Mouse (Mus musculus) MEL (cell line): ENCODE data around the gene 4933407L21Rik. TPM values are rescaled to one million over a fixed set of nuclear protein-coding genes. Genes with fewer than 3 reads are reported as not detected.

ENCODE experiments used
- DNase-seq: peaks from one replicate; pipeline ENCODE4 v3.0.0; 2011; ENCODE audit warnings: low read depth, low spot score
- H3K27ac ChIP-seq: 2 replicates; pipeline ENCODE4 v1.5.1; 2012; ENCODE audit warnings: low read depth, mild to moderate bottlenecking, control low read depth, low read length, moderate library complexity; ENCODE audit not compliant: control insufficient read depth
- H3K27me3 ChIP-seq, 2 experiments: fragments of 150-350 bp in 1 of 2; sonication (generic) in 1 of 2; 2 replicates each; pipeline ENCODE4 v1.6.1; 2012; ENCODE audit warnings: low read length in 2 of 2, mild to moderate bottlenecking in 2 of 2, improper control_type of control experiment in 1 of 2, moderate library complexity in 1 of 2; ENCODE audit not compliant: insufficient read depth in 2 of 2, control insufficient read depth in 1 of 2
- H3K36me3 ChIP-seq, 2 experiments: 2 replicates each; pipeline ENCODE4 v1.6.1; 2012 to 2014; ENCODE audit warnings: low read length in 2 of 2, improper control_type of control experiment in 1 of 2, inconsistent platforms in 1 of 2, mild to moderate bottlenecking in 1 of 2; ENCODE audit not compliant: insufficient read depth in 2 of 2, control insufficient read depth in 1 of 2
- H3K4me1 ChIP-seq, 2 experiments: fragments of 150-350 bp in 1 of 2; sonication (generic) in 1 of 2; 2 replicates each; pipeline ENCODE4 v1.6.1; 2012; ENCODE audit warnings: low read length in 2 of 2, improper control_type of control experiment in 1 of 2, mild to moderate bottlenecking in 1 of 2; ENCODE audit not compliant: insufficient read depth in 2 of 2, control insufficient read depth in 1 of 2
- H3K4me3 ChIP-seq, 2 experiments: fragments of 150-350 bp in 1 of 2; sonication (generic) in 1 of 2; 2 replicates each; pipeline ENCODE4 v1.5.1; 2012; ENCODE audit warnings: low read depth in 2 of 2, low read length in 2 of 2, mild to moderate bottlenecking in 2 of 2, moderate library complexity in 2 of 2, control low read depth in 1 of 2, improper control_type of control experiment in 1 of 2; ENCODE audit not compliant: control insufficient read depth in 1 of 2, insufficient read depth in 1 of 2
- H3K79me2 ChIP-seq: 2 replicates; pipeline ENCODE4 v1.6.1; 2012; ENCODE audit warnings: mild to moderate bottlenecking, low read length, moderate library complexity; ENCODE audit not compliant: control insufficient read depth, poor library complexity, insufficient read depth
- H3K9ac ChIP-seq: 2 replicates; pipeline ENCODE4 v1.6.1; 2012; ENCODE audit warnings: low read depth, mild to moderate bottlenecking, control low read depth, low read length, moderate library complexity; ENCODE audit not compliant: control insufficient read depth, poor library complexity, severe bottlenecking
- H3K9me3 ChIP-seq: fragments of 150-350 bp; sonication (generic); replicated peaks from 2 replicates; pipeline ENCODE4 v1.6.1; 2012; ENCODE audit warnings: mild to moderate bottlenecking, low read length, improper control_type of control experiment, moderate library complexity; ENCODE audit not compliant: insufficient read depth
- BHLHE40 ChIP-seq: IDR thresholded peaks from 2 replicates; pipeline ENCODE4 v1.6.1; 2012; ENCODE audit warnings: low read depth, mild to moderate bottlenecking, inconsistent platforms, low read length, improper control_type of control experiment, borderline replicate concordance
- CHD1 ChIP-seq: IDR thresholded peaks from 2 replicates; pipeline ENCODE4 v1.6.1; 2012; ENCODE audit warnings: low read depth, mild to moderate bottlenecking, inconsistent platforms, low read length, improper control_type of control experiment
- CHD2 ChIP-seq: IDR thresholded peaks from 2 replicates; pipeline ENCODE4 v1.6.1; 2011; ENCODE audit warnings: low read length, improper control_type of control experiment
- EP300 ChIP-seq, 2 experiments: IDR thresholded peaks; 2 replicates each; pipeline ENCODE4 v1.6.1; 2011; ENCODE audit warnings: improper control_type of control experiment in 2 of 2, low read length in 2 of 2, low read depth in 1 of 2, mild to moderate bottlenecking in 1 of 2
- HCFC1 ChIP-seq: IDR thresholded peaks from 2 replicates; pipeline ENCODE4 v1.6.1; 2012; ENCODE audit warnings: low read depth, mild to moderate bottlenecking, inconsistent platforms, low read length, improper control_type of control experiment, moderate library complexity
- KAT2A ChIP-seq: conservative IDR thresholded peaks from 2 replicates; pipeline ENCODE4 v1.6.1; 2012; ENCODE audit warnings: low read depth, low read length, improper control_type of control experiment, inconsistent platforms
- MAX ChIP-seq: IDR thresholded peaks from 2 replicates; pipeline ENCODE4 v1.6.1; 2011; ENCODE audit warnings: low read length, improper control_type of control experiment
- MEF2A ChIP-seq: IDR thresholded peaks from 2 replicates; pipeline ENCODE4 v1.6.1; 2014; ENCODE audit warnings: low read depth, mild to moderate bottlenecking, inconsistent platforms, low read length, improper control_type of control experiment; ENCODE audit not compliant: poor library complexity, insufficient replicate concordance, severe bottlenecking; ENCODE audit errors: extremely low read depth
- MXI1 ChIP-seq: IDR thresholded peaks from 2 replicates; pipeline ENCODE4 v1.6.1; 2011; ENCODE audit warnings: mild to moderate bottlenecking, low read depth, low read length, improper control_type of control experiment
- MYB ChIP-seq: IDR thresholded peaks from 2 replicates; pipeline ENCODE4 v1.6.1; 2011; ENCODE audit warnings: mild to moderate bottlenecking, low read depth, low read length, improper control_type of control experiment
- NELFE ChIP-seq: IDR thresholded peaks from 2 replicates; pipeline ENCODE4 v1.6.1; 2011; ENCODE audit warnings: low read depth, low read length, improper control_type of control experiment
- NRF1 ChIP-seq: IDR thresholded peaks from 2 replicates; pipeline ENCODE4 v1.6.1; 2014; ENCODE audit warnings: low read depth, mild to moderate bottlenecking, inconsistent platforms, low read length, improper control_type of control experiment, moderate library complexity; ENCODE audit not compliant: poor library complexity, insufficient read depth, severe bottlenecking
- POLR2A ChIP-seq, 2 experiments: IDR thresholded peaks; 2 replicates each; pipeline ENCODE4 v1.6.1; 2011 to 2012; ENCODE audit warnings: low read length in 2 of 2, mild to moderate bottlenecking in 2 of 2, control low read depth in 1 of 2, improper control_type of control experiment in 1 of 2, low read depth in 1 of 2, moderate library complexity in 1 of 2; ENCODE audit not compliant: control insufficient read depth in 1 of 2, insufficient read depth in 1 of 2, poor library complexity in 1 of 2
- RAD21 ChIP-seq: IDR thresholded peaks from 2 replicates; pipeline ENCODE4 v1.6.1; 2011; ENCODE audit warnings: mild to moderate bottlenecking, low read depth, low read length, improper control_type of control experiment
- SIN3A ChIP-seq: IDR thresholded peaks from 2 replicates; pipeline ENCODE4 v1.6.1; 2012; ENCODE audit warnings: low read length, improper control_type of control experiment, inconsistent platforms
- SMC3 ChIP-seq: IDR thresholded peaks from 2 replicates; pipeline ENCODE4 v1.6.1; 2011; ENCODE audit warnings: low read depth, low read length, improper control_type of control experiment
- TAL1 ChIP-seq: IDR thresholded peaks from 2 replicates; pipeline ENCODE4 v1.6.1; 2012; ENCODE audit warnings: mild to moderate bottlenecking, inconsistent platforms, low read length, moderate library complexity, mixed read lengths
- TCF12 ChIP-seq: IDR thresholded peaks from 2 replicates; pipeline ENCODE4 v1.6.1; 2014; ENCODE audit warnings: low read depth, mild to moderate bottlenecking, inconsistent platforms, low read length, improper control_type of control experiment, moderate library complexity
- USF1 ChIP-seq: IDR thresholded peaks from 2 replicates; pipeline ENCODE4 v1.6.1; 2014; ENCODE audit warnings: low read depth, mild to moderate bottlenecking, inconsistent platforms, low read length, improper control_type of control experiment, moderate library complexity
- ZC3H11A ChIP-seq: IDR thresholded peaks from 2 replicates; pipeline ENCODE4 v1.6.1; 2012; ENCODE audit warnings: low read depth, mild to moderate bottlenecking, inconsistent platforms, low read length, improper control_type of control experiment
- ZKSCAN1 ChIP-seq: IDR thresholded peaks from 2 replicates; pipeline ENCODE4 v1.6.1; 2012; ENCODE audit warnings: low read depth, mild to moderate bottlenecking, inconsistent platforms, low read length, improper control_type of control experiment, moderate library complexity
- ZMIZ1 ChIP-seq: IDR thresholded peaks from 2 replicates; pipeline ENCODE4 v1.6.1; 2012; ENCODE audit warnings: low read depth, mild to moderate bottlenecking, inconsistent platforms, low read length, improper control_type of control experiment, moderate library complexity
- polyA plus RNA-seq, 2 experiments: library from polyadenylated mRNA; stranded (reverse) in 1 of 2; unstranded in 1 of 2; fragments of >175 nt in 1 of 2; fragments of >200 nt in 1 of 2; gene quantifications; 2 replicates each; pipeline versions ENCODE4 v1.2.1 to v1.2.4; 2012; ENCODE audit warnings: low replicate concordance in 2 of 2, low read depth in 1 of 2; ENCODE audit not compliant: insufficient read length in 2 of 2, insufficient read depth in 1 of 2, missing spikeins in 1 of 2
- total RNA-seq: library from RNA; depleted of rRNA; stranded (reverse); fragments of 300-350 nt; gene quantifications from 2 replicates; pipeline ENCODE4 v1.2.3, GENCODE M21; 2012

Gene 4933407L21Rik
- total and polyA plus RNA-seq, 3 experiments, result not detected

- peaks cover 0 to 2% of the 10 kb centered on the region in 2 experiments; a peak in 1 of 4 replicates for H3K27me3 ChIP-seq
- TF ChIP-seq ZC3H11A (no peak), NRF1 (no peak), ZMIZ1 (no peak), HCFC1 (no peak), MXI1 (no peak), MEF2A (no peak), CHD1 (no peak), RAD21 (no peak), SIN3A (no peak), ZKSCAN1 (no peak), NELFE (no peak), SMC3 (no peak), USF1 (no peak), POLR2A (IDR thresholded peaks at IDR 0.05; ENCODE audit: control insufficient read depth in 1 of 2, insufficient read depth in 1 of 2, low read depth in 1 of 2, low read length in 2 of 2, poor library complexity in 1 of 2) (no peak)
- TF ChIP-seq, all 39 proteins: peak for 0
- Histone ChIP-seq H3K79me2 (no peaks in the 10 kb centered on the region), H3K9ac (no peak overlapping the region), H3K36me3 (peaks cover 0 to 6% of the 10 kb centered on the region in 2 experiments; a peak in 2 of 4 replicates), H3K4me1 (peaks cover 0 to 16% of the 10 kb centered on the region in 2 experiments; a peak in 2 of 4 replicates), H3K9me3 (no peaks in the 10 kb centered on the region), H3K4me3 (no peak overlapping the region), H3K27ac (no peak overlapping the region)
- DNase-seq, result no peak
Measured at GRCm38 (mm10) chr1:85955150-85955549, 26.9 kb downstream of the 4933407L21Rik start.

GRCm38 (mm10) chr1:85957290-85957689 lies 29.0 kb downstream of the 4933407L21Rik start:
- no peaks in the 10 kb centered on the region for H3K9me3 ChIP-seq
- H3K79me2 ChIP-seq, result no peaks in the 10 kb centered on the region
- H3K4me3 ChIP-seq, result no peak overlapping the region
- H3K27me3 ChIP-seq, result no peaks in the 10 kb centered on the region; a peak in 1 of 4 replicates
- no peak overlapping the region for H3K27ac ChIP-seq
- TF ChIP-seq ZC3H11A, result no peak
- no peak for TF ChIP-seq CHD2
- TF ChIP-seq KAT2A, result no peak
- TF ChIP-seq ZKSCAN1, result no peak
- no peak for TF ChIP-seq MYB
- no peak for TF ChIP-seq NELFE
- TF ChIP-seq ZMIZ1, result no peak
- TF ChIP-seq BHLHE40, result no peak
- no peak for TF ChIP-seq MAX
- peak; percentile 39 for TF ChIP-seq TAL1
- peak; percentile 8; the same call in 1 of the 2 replicates for TF ChIP-seq TCF12
- no peak for TF ChIP-seq EP300 (IDR thresholded peaks at IDR 0.05; ENCODE audit: low read depth in 1 of 2, low read length in 2 of 2)
- no peak for TF ChIP-seq MEF2A
- DNase-seq, result peak; percentile 49
- H3K4me1 ChIP-seq, result peaks cover 3 to 23% of the 10 kb centered on the region in 2 experiments; a peak in 3 of 4 replicates
- H3K36me3 ChIP-seq, result peaks cover 0 to 6% of the 10 kb centered on the region in 2 experiments; a peak in 2 of 4 replicates
- H3K9ac ChIP-seq, result no peak overlapping the region
